Mouse (Mus musculus) E14TG2a.4 (cell line): ENCODE measurements around the gene Hipk3.

Experiments
- CTCF ChIP-seq: conservative IDR thresholded peaks from 2 replicates; pipeline ENCODE4 v1.5.1; 2014; ENCODE audit warnings: low read length
- POU5F1 ChIP-seq: IDR thresholded peaks from 2 replicates; pipeline ENCODE4 v1.6.1; 2014; ENCODE audit warnings: low read length, borderline replicate concordance

- TF ChIP-seq CTCF: no peak
- TF ChIP-seq POU5F1: no peak
Observed at GRCm38 (mm10) chr2:104426112-104426511, 68.1 kb downstream of the Hipk3 start.
